Mouse (Mus musculus): ENCODE measurements around the gene Gphn. TPM values are rescaled to one million over a fixed set of nuclear protein-coding genes. Genes with fewer than 3 reads are reported as not detected.

The Gphn gene
- total RNA-seq (2012; rRNA removed), result 23.1 and 26.4 TPM in 2 replicates
- polyA plus RNA-seq (2012; ENCODE audit: insufficient read depth in 1 of 2, insufficient read length in 2 of 2, low read depth in 1 of 2, low replicate concordance in 2 of 2, missing spikeins in 1 of 2), result 10 to 100 TPM in 1 of 2 experiments, not detected in 1; 30.5 TPM

GRCm38 (mm10) chr12:78225707-78226518, at the start of gene Gphn:
Gene Gphn, plus strand, starts transcription at chr12:78226379.
- Histone ChIP-seq H3K9me3 (replicated peaks; ENCODE audit: insufficient read depth, low read length) (no peaks in the 10 kb centered on the region), H3K4me1 (ENCODE audit: control insufficient read depth in 1 of 2, insufficient read depth in 2 of 2, low read length in 2 of 2) (peaks cover 13 to 16% of the 10 kb centered on the region in 2 experiments), H3K79me2 (ENCODE audit: control insufficient read depth, insufficient read depth, low read length, poor library complexity) (peaks cover 32% of the 10 kb centered on the region), H3K4me3 (ENCODE audit: control insufficient read depth in 1 of 2, insufficient read depth in 1 of 2, low read depth in 2 of 2, low read length in 2 of 2) (peak within 1 kb of the TSS; percentile 75 to 98), H3K9ac (ENCODE audit: control insufficient read depth, low read depth, low read length, poor library complexity, severe bottlenecking) (peak within 1 kb of the TSS; percentile 96), H3K36me3 (ENCODE audit: control insufficient read depth in 1 of 2, insufficient read depth in 2 of 2, low read length in 2 of 2) (peaks cover 0 to 17% of the 10 kb centered on the region in 2 experiments; a peak in 2 of 4 replicates), H3K27ac (ENCODE audit: control insufficient read depth, low read depth, low read length) (peak within 1 kb of the TSS; percentile 84), H3K27me3 (ENCODE audit: control insufficient read depth in 1 of 2, insufficient read depth in 2 of 2, low read length in 2 of 2) (no peaks in the 10 kb centered on the region)
- peak; percentile 93 for DNase-seq (ENCODE audit: low read depth, low spot score)
- TF ChIP-seq BHLHE40 (IDR thresholded peaks at IDR 0.05; ENCODE audit: borderline replicate concordance, low read depth, low read length), result peak; percentile 25; the same call in 1 of the 2 replicates
- TF ChIP-seq SMC3 (IDR thresholded peaks at IDR 0.05; ENCODE audit: low read depth, low read length), result no peak
- TF ChIP-seq MYB (IDR thresholded peaks at IDR 0.05; ENCODE audit: low read depth, low read length), result no peak
- TF ChIP-seq ELF1 (IDR thresholded peaks at IDR 0.05; ENCODE audit: low read depth, low read length), result no peak
- peak; percentile 21; the same call in 1 of the 2 replicates for TF ChIP-seq ZMIZ1 (IDR thresholded peaks at IDR 0.05; ENCODE audit: low read depth, low read length)
- TF ChIP-seq NELFE (IDR thresholded peaks at IDR 0.05; ENCODE audit: low read depth, low read length), result peak; percentile 79
- TF ChIP-seq ZKSCAN1 (IDR thresholded peaks at IDR 0.05; ENCODE audit: low read depth, low read length), result no peak
- peak; percentile 71; the same call in 1 of the 2 replicates for TF ChIP-seq POLR2AphosphoS2 (IDR thresholded peaks at IDR 0.05; ENCODE audit: low read length)
- no peak for TF ChIP-seq MEF2A (IDR thresholded peaks at IDR 0.05; ENCODE audit: extremely low read depth, insufficient replicate concordance, low read depth, low read length, poor library complexity, severe bottlenecking)
- TF ChIP-seq ZC3H11A (IDR thresholded peaks at IDR 0.05; ENCODE audit: low read depth, low read length), result no peak
- TF ChIP-seq UBTF (IDR thresholded peaks at IDR 0.05; ENCODE audit: borderline replicate concordance, insufficient read depth, low read depth, low read length), result no peak
- TF ChIP-seq CHD1 (IDR thresholded peaks at IDR 0.05; ENCODE audit: low read depth, low read length), result no peak
- TF ChIP-seq USF2 (IDR thresholded peaks at IDR 0.05; ENCODE audit: borderline replicate concordance in 1 of 2, insufficient read depth in 1 of 2, low read depth in 1 of 2, low read length in 2 of 2), result no peak
- no peak for TF ChIP-seq TCF12 (IDR thresholded peaks at IDR 0.05; ENCODE audit: low read depth, low read length)
- no peak for TF ChIP-seq CTCF (IDR thresholded peaks at IDR 0.05 in 2 of 3, conservative IDR thresholded peaks at IDR 0.05 in 1 of 3; ENCODE audit: control insufficient read depth in 1 of 3, insufficient read depth in 1 of 3, low read depth in 2 of 3, low read length in 3 of 3, poor library complexity in 1 of 3, severe bottlenecking in 1 of 3)
- no peak for TF ChIP-seq E2F4 (IDR thresholded peaks at IDR 0.05; ENCODE audit: borderline replicate concordance, low read depth, low read length)
- TF ChIP-seq MAZ (IDR thresholded peaks at IDR 0.05; ENCODE audit: low read depth, low read length), result no peak
- no peak for TF ChIP-seq EP300 (IDR thresholded peaks at IDR 0.05; ENCODE audit: low read depth in 1 of 2, low read length in 2 of 2)
- no peak for TF ChIP-seq POLR2AphosphoS5 (IDR thresholded peaks at IDR 0.05; ENCODE audit: borderline replicate concordance, low read depth, low read length)
- peak; percentile 53 to 72 for TF ChIP-seq POLR2A (IDR thresholded peaks at IDR 0.05; ENCODE audit: control insufficient read depth in 1 of 2, insufficient read depth in 1 of 2, low read depth in 1 of 2, low read length in 2 of 2, poor library complexity in 1 of 2)
- TF ChIP-seq MAFK (IDR thresholded peaks at IDR 0.05; ENCODE audit: borderline replicate concordance, low read depth, low read length), result no peak
- peak; percentile 41; the same call in 1 of the 2 replicates for TF ChIP-seq NRF1 (IDR thresholded peaks at IDR 0.05; ENCODE audit: insufficient read depth, low read depth, low read length, poor library complexity, severe bottlenecking)
- peak; percentile 70; the same call in 1 of the 2 replicates for TF ChIP-seq HCFC1 (IDR thresholded peaks at IDR 0.05; ENCODE audit: low read depth, low read length)
- TF ChIP-seq TAL1 (IDR thresholded peaks at IDR 0.05; ENCODE audit: low read length), result no peak
- peak; percentile 94 for TF ChIP-seq JUND (IDR thresholded peaks at IDR 0.05; ENCODE audit: low read depth, low read length)
- TF ChIP-seq SIN3A (IDR thresholded peaks at IDR 0.05; ENCODE audit: low read length), result peak; percentile 66
- no peak for TF ChIP-seq GABPA (IDR thresholded peaks at IDR 0.05; ENCODE audit: low read depth, low read length)
- TF ChIP-seq RAD21 (IDR thresholded peaks at IDR 0.05; ENCODE audit: low read depth, low read length), result no peak
- TF ChIP-seq RCOR1 (IDR thresholded peaks at IDR 0.05; ENCODE audit: low read depth, low read length), result no peak
- peak; percentile 30; the same call in 1 of the 2 replicates for TF ChIP-seq ETS1 (IDR thresholded peaks at IDR 0.05; ENCODE audit: low read depth, low read length)
- TF ChIP-seq KAT2A (conservative IDR thresholded peaks at IDR 0.05; ENCODE audit: low read depth, low read length), result no peak
- TF ChIP-seq MXI1 (IDR thresholded peaks at IDR 0.05; ENCODE audit: low read depth, low read length), result peak; percentile 93
- TF ChIP-seq CHD2 (IDR thresholded peaks at IDR 0.05; ENCODE audit: low read length), result no peak
- peak; percentile 44; the same call in 1 of the 2 replicates for TF ChIP-seq TBP (IDR thresholded peaks at IDR 0.05; ENCODE audit: low read depth, low read length)

All from MEL (cell line).